Mouse (Mus musculus) left cerebral cortex, adult 11 months (tissue): ENCODE data around the gene Nav2.

ENCODE experiments used
- DNase-seq: peaks from one replicate; pipeline ENCODE4 v3.0.0; 2022; ENCODE audit warnings: low spot score

Nav2 gene

GRCm38 (mm10) chr7:49488493-49489087 lies 580.1 kb downstream of the Nav2 start:
- DNase-seq: no peak

- DNase-seq: no peak
These were observed 582.3 kb downstream of the Nav2 start for GRCm38 (mm10) chr7:49490814-49491213.

- no peak for DNase-seq
These were observed 584.1 kb downstream of the Nav2 start for GRCm38 (mm10) chr7:49492622-49493021.

- no peak for DNase-seq
These were observed 584.7 kb downstream of the Nav2 start for GRCm38 (mm10) chr7:49493210-49493609.

- no peak for DNase-seq
These were observed 586.1 kb downstream of the Nav2 start for GRCm38 (mm10) chr7:49494654-49495053.

DNA sequence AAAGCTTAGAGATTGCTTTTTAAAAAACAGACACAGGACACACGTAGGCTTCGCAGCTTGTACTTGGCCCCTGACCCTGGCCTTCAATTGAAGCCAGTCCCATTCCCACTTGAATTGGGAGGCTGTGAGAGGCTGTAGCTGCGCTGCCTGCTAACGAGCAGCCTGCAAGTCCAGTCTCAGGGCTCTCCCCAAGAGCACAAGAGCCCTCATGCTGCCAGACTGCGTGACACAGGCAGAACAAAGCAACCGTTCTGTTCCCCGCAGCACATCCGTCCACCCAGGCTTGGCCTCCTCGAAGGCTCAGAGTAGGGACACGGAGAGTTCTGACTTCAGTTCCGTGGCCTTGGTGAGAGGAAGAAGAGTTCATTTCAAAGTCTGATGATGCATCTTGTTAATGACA lies 587.6 kb downstream of the Nav2 start:
- no peak for DNase-seq

DNA sequence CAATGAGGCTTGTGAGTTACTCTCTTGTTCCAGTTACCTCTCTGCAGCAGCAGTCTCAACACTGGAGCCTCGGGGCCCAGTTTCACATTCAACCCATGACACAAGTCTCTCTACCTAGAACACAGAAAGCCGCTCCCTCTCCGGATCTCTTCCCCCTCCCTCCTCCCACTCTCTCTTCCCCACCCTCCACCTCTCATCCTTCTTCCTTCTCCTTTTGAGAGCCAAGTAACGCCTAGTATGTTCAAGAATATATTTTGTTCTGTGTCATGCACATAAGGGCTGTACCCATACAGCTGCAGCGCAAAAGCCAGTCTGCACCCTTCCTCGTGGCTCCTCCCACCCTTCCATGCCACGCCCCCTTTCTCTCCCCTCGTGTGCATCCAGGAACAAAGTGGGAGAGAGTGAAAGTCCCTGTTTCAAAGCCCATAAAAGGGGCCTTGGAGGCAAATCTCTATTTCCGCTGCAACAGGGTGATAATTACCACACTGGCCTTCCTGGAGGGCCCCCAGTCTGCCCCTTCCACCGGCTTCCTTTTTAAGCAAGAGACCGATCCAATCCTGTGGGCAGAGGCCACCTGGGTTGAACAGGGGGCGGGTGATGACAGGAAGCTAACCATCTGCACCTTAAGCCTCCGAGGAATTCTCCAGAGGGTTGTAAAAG lies 588.4 kb downstream of the Nav2 start:
- DNase-seq: no peak

GRCm38 (mm10) chr7:49497426-49497892 lies 588.9 kb downstream of the Nav2 start:
- DNase-seq: no peak

- DNase-seq: no peak
These were observed 591.1 kb downstream of the Nav2 start for GRCm38 (mm10) chr7:49499598-49499997.

- no peak for DNase-seq
These were observed 592.4 kb downstream of the Nav2 start for GRCm38 (mm10) chr7:49500916-49501315.

DNA sequence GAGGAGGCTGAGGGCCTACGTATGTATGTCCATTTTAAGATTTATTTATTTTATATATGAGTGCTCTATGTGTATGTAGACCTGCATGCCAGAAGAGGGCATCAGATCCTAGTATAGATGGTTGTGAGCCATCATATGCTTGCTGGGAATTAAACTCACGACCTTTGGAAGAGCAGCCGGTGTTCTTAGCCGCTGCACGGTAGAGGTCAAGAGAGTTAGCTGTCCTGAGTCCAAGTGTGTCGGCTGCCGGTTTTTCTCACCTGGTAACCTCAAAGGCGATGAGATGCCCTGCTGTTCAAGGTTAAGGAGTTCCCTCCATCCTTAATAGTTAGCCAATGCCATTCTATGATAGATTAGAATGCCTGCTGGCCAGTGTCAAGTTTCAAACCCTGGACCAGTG lies 594.9 kb downstream of the Nav2 start:
- no peak for DNase-seq

DNA sequence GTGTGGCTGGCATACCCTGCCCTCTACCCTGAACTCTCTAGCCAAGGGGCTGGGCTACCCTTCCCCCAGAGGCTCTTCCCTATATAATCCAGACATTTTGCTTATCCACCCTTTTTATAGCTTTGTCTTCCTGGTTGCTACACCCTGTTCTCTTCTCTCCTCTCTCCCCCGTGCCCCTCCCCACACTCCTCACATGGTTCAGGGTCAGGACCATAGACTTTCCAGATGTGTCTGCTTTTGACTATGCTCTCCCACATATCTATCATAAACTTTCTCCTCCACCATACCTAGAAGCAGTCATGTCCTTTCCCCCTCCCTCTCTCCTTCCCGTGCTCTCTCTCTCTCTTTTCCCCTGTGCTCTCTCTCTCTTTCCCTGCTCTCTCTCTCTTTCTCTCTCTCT lies 595.4 kb downstream of the Nav2 start:
- no peak for DNase-seq

DNA sequence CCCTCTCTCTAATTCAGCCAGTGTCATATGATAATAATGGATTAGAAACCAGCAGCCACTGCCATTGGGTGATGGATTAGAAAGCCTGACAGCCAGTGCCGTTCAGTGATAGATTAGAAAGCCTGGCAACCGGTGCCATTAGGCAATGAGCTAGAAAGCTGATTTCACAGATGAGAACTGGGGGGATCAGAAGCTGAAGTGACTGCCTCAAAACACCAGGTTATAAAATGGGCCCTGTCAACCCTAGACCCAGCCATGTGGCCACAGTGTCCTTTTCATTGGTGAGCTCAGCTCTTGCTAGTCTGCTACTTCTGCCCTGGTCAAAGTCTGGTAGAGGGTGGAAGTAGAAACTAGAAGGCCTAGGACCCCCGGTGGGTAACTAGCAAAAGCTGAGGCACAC lies 595.8 kb downstream of the Nav2 start:
- DNase-seq: no peak

DNA sequence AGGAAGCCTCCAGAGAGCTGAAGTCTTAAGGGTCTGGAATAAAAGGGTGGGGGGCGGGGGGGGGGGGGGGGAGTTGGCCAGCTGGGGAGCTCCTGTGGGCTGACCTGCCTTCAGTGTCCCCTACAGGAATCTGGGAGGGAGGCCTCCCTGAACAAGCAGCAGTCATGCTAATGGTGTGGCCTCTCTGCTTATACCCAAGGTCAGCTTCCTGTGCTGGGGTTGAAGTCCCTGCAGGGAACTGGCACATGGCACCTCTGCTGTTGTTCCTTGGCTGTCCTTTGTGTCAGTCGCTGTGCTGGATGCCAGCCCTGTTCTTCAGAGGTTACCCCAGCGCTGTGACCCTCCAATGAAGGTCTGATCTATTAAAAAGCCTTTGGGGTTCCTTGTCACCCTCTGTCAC lies 596.5 kb downstream of the Nav2 start:
- no peak for DNase-seq

GRCm38 (mm10) chr7:49506085-49506820 lies 597.7 kb downstream of the Nav2 start:
- DNase-seq: no peak

DNA sequence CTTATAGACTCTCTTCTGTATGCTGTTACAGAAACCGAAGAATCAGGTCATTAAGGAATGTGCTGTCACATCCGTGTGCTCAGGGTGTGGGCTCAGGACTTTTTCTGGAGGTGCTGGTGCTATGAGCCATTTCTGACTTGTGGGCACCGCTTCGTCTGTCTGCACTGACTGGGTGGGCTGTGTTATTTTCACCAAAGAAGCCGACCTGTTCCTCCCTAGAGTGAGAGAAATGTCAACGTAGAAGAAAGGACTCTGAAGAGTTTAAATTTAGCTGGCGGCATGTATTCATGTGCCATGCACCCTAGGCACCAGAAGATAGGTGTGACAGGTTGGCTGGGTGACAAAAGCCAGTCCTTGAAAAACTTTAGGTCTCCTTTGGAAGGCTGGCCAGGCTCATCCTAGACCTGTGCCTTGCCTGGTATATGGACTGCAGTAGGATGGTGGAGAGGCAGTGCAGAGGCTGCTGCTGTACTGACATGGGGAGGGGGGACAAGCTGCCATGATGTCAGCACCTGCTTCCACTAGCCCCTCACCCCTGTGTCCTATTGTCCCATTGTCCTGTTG lies 599.5 kb downstream of the Nav2 start:
- DNase-seq: no peak

DNA sequence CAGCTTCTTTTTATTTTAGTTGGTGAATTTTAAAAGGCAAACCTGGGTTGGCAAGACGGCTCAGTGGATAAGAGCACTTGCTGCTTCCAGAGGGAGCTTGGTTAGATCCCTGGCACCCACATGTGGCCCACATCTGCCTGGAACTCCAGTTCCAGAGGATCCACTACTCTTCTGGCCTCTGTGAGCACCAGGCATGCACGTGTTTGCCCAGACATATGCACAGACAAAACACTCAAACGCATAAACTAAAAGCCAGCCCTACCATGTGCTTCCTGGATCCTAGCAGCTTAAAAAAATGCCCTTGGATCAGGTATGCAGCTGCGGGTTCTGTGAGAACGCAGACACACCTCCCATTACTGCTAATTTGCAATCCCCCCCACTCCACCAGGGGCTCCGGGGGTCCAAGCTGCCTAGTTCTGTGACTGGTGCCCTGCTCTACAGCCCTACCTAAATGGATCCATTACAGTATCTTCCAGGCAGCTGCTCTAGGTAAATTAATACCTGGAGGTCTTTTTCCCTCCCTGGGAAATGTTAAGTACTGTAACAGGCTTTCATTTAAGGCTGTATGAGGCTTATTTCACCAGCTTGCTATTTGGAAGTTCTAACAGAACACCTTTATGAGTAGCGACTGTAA lies 603.4 kb downstream of the Nav2 start:
- DNase-seq: no peak

GRCm38 (mm10) chr7:49513763-49514437 lies 605.4 kb downstream of the Nav2 start:
- DNase-seq: no peak

- no peak for DNase-seq
These were observed 606.5 kb downstream of the Nav2 start for GRCm38 (mm10) chr7:49515012-49515411.

DNA sequence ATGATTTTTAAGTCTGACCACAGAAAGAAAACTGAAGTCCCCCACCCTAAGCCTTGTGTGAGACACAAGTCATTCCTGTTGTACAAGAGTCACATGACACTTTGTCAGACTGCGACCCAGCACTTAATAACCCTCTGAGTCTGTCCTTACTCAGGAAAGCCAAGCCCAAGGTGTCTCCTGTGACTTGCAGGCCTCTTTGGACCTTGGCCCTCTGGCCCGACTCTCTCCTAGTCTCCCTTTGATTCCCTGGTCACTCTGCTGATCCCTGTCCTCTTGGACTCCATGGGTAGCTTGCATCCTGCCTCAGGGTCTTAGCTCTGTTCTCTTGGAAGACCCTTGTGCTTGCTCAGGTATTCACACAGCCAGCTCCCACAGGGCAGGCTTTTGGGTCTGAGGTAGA lies 612.0 kb downstream of the Nav2 start:
- DNase-seq: no peak

DNA sequence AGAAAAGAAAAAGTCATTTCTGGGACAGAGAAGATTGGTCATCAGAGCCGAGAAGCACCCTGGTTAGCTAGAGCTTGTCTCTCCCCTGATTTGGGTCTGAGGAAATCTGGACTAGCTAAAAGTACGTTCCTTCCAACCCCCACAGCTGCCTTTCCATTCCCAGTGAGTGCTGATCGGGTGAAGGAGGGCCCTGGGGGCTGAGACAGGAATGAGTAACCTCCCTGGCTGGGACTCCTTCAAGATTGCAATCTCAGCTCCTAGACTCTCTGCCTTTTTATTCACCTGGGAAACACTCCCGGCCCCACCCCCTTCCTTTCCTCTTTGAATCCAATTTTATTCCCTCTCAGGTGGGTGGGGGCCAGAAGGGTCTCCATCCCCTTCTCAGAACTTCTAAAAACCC lies 612.8 kb downstream of the Nav2 start:
- no peak for DNase-seq

- DNase-seq: no peak
These were observed 613.5 kb downstream of the Nav2 start for GRCm38 (mm10) chr7:49521976-49522375.
